Mouse (Mus musculus): Measurements from ENCODE around the gene Commd3.

DNA sequence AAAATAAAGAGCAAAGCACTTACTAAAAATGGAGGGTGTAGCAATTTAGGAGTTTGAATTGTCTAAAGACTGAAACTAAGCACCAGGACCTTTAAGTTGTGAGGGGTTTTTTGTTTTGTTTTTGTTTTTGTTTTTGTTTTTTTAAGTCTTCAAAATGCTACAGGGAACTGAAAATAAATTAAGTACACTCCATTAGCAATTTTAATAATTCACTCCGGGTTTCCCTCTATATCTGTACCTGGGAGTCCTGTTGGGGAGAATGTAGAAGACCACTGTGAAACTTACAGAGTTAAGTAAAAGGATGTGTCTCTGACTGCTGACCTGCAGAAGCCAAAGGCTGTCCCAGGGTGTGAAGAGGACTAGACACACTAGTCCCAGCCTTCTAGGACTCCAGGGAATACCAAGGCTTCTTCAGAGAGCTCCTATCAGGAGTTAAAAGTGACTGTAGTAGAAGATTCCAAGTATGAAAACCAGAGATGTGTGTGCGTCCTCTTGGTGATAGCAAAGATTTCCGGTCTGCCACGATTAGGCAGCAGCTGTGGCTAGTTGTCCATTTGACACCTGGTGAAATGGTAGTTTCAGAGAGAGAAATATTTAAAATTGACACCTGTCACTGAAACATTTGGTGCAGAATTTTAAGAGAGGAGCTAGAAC is 25.5 kb downstream of the Commd3 start:
- TF ChIP-seq CTCF (IDR thresholded peaks at IDR 0.05; ENCODE audit: low read depth, low read length): no peak
- TF ChIP-seq POLR2A (IDR thresholded peaks at IDR 0.05; ENCODE audit: extremely low read depth, insufficient read depth, low read length): no peak
